Mouse (Mus musculus): Measurements from ENCODE around the gene Ankrd63. TPM values are rescaled to one million over a fixed set of nuclear protein-coding genes. Genes with fewer than 3 reads are reported as not detected.
A peak's percentile ranks its signal among the peaks of the same experiment; 100 is the strongest.

Gene Ankrd63
- polyA plus RNA-seq, 1 experiment from 2014 or later: not detected

- 28% methylated on average over 8 of the region's 8 CpGs for WGBS
- H3K36me3 ChIP-seq (ENCODE audit: control insufficient read depth, insufficient read depth, low read length): no peaks in the 10 kb centered on the region
- H3K27me3 ChIP-seq (replicated peaks; ENCODE audit: control insufficient read depth, insufficient read depth, low read length): peaks cover 3% of the 10 kb centered on the region
- no peak overlapping the region for H3K27ac ChIP-seq (ENCODE audit: low read depth, low read length)
- no peak overlapping the region for H3K9ac ChIP-seq (ENCODE audit: low read depth, low read length)
- DNase-seq (ENCODE audit: low spot score) (no peak), ATAC-seq (replicated peaks; ENCODE audit: low FRiP score) (no peak)
- H3K4me1 ChIP-seq (replicated peaks; ENCODE audit: control insufficient read depth, insufficient read depth, low read length): peaks cover 16% of the 10 kb centered on the region
- H3K4me3 ChIP-seq (ENCODE audit: low read depth, low read length): no peak overlapping the region
- H3K4me2 ChIP-seq: no peak overlapping the region
- no peaks in the 10 kb centered on the region for H3K9me3 ChIP-seq (ENCODE audit: control insufficient read depth, low read length)
Measured at GRCm38 (mm10) chr2:118729816-118730621, 26.3 kb upstream of the Ankrd63 start.

GRCm38 (mm10) chr2:118729194-118729593, 25.4 kb upstream of the Ankrd63 start:
- peaks cover 5% of the 10 kb centered on the region for H3K27me3 ChIP-seq (replicated peaks; ENCODE audit: control insufficient read depth, insufficient read depth, low read length)
- H3K4me3 ChIP-seq (ENCODE audit: low read depth, low read length): no peak overlapping the region
- no peaks in the 10 kb centered on the region for H3K36me3 ChIP-seq (ENCODE audit: control insufficient read depth, insufficient read depth, low read length)
- H3K4me1 ChIP-seq (replicated peaks; ENCODE audit: control insufficient read depth, insufficient read depth, low read length): peaks cover 19% of the 10 kb centered on the region
- no peak overlapping the region; the same call in 1 of the 2 replicates for H3K4me2 ChIP-seq
- no peaks in the 10 kb centered on the region for H3K9me3 ChIP-seq (ENCODE audit: control insufficient read depth, low read length)
- peak overlapping the region; percentile 56; the same call in 1 of the 2 replicates for H3K27ac ChIP-seq (ENCODE audit: low read depth, low read length)
- DNase-seq (ENCODE audit: low spot score) (no peak), ATAC-seq (replicated peaks; ENCODE audit: low FRiP score) (0 out of 2 replicates have a peak, but pooled peaks have one; percentile 17)
- 22% methylated on average over 4 of the region's 4 CpGs for WGBS
- H3K9ac ChIP-seq (ENCODE audit: low read depth, low read length): 0 out of 2 replicates have a peak overlapping the region, but pooled peaks have one; percentile 20

- H3K27ac ChIP-seq (ENCODE audit: low read depth, low read length): peak within 1 kb of the TSS; percentile 56; the same call in 1 of the 2 replicates
- peak within 1 kb of the TSS; percentile 30 for H3K4me3 ChIP-seq (ENCODE audit: low read depth, low read length)
- H3K9ac ChIP-seq (ENCODE audit: low read depth, low read length): peak within 1 kb of the TSS; percentile 20
- 6% methylated on average over 7 of the region's 7 CpGs for WGBS
- peaks cover 2% of the 10 kb centered on the region for H3K27me3 ChIP-seq (replicated peaks; ENCODE audit: control insufficient read depth, insufficient read depth, low read length)
- H3K36me3 ChIP-seq (ENCODE audit: control insufficient read depth, insufficient read depth, low read length): no peaks in the 10 kb centered on the region
- DNase-seq (ENCODE audit: low spot score): no peak
- no peaks in the 10 kb centered on the region for H3K9me3 ChIP-seq (ENCODE audit: control insufficient read depth, low read length)
- peak; percentile 32; the same call in 1 of the 2 replicates for ATAC-seq (replicated peaks; ENCODE audit: low FRiP score)
- peaks cover 21% of the 10 kb centered on the region for H3K4me1 ChIP-seq (replicated peaks; ENCODE audit: control insufficient read depth, insufficient read depth, low read length)
- peak within 1 kb of the TSS; percentile 42 for H3K4me2 ChIP-seq
Measured at GRCm38 (mm10) chr2:118728337-118728736, 24.6 kb upstream of the Ankrd63 start, which contains the start of gene Plcb2. TSS of gene Plcb2 (minus strand) at chr2:118728438.

- peak overlapping the region; percentile 42 for H3K4me2 ChIP-seq
- peaks cover 21% of the 10 kb centered on the region for H3K4me1 ChIP-seq (replicated peaks; ENCODE audit: control insufficient read depth, insufficient read depth, low read length)
- H3K36me3 ChIP-seq (ENCODE audit: control insufficient read depth, insufficient read depth, low read length): no peaks in the 10 kb centered on the region
- H3K4me3 ChIP-seq (ENCODE audit: low read depth, low read length): peak overlapping the region; percentile 30
- peak overlapping the region; percentile 53; the same call in 1 of the 2 replicates for H3K27ac ChIP-seq (ENCODE audit: low read depth, low read length)
- 6% methylated on average over 9 of the region's 9 CpGs for WGBS
- ATAC-seq (replicated peaks; ENCODE audit: low FRiP score) (no peak), DNase-seq (ENCODE audit: low spot score) (no peak)
- H3K27me3 ChIP-seq (replicated peaks; ENCODE audit: control insufficient read depth, insufficient read depth, low read length): peaks cover 2% of the 10 kb centered on the region
- H3K9ac ChIP-seq (ENCODE audit: low read depth, low read length): peak overlapping the region; percentile 13; the same call in 1 of the 2 replicates
- H3K9me3 ChIP-seq (ENCODE audit: control insufficient read depth, low read length): no peaks in the 10 kb centered on the region
Measured at GRCm38 (mm10) chr2:118727911-118728310, 24.1 kb upstream of the Ankrd63 start.

GRCm38 (mm10) chr2:118726873-118727272, 23.1 kb upstream of the Ankrd63 start:
- H3K36me3 ChIP-seq (ENCODE audit: control insufficient read depth, insufficient read depth, low read length): no peaks in the 10 kb centered on the region
- peaks cover 2% of the 10 kb centered on the region for H3K27me3 ChIP-seq (replicated peaks; ENCODE audit: control insufficient read depth, insufficient read depth, low read length)
- DNase-seq (ENCODE audit: low spot score) (no peak), ATAC-seq (replicated peaks; ENCODE audit: low FRiP score) (no peak)
- no peak overlapping the region for H3K9ac ChIP-seq (ENCODE audit: low read depth, low read length)
- no peak overlapping the region for H3K27ac ChIP-seq (ENCODE audit: low read depth, low read length)
- no peaks in the 10 kb centered on the region for H3K9me3 ChIP-seq (ENCODE audit: control insufficient read depth, low read length)
- H3K4me3 ChIP-seq (ENCODE audit: low read depth, low read length): peak overlapping the region; percentile 30; the same call in 1 of the 2 replicates
- 88% methylated on average over 2 of the region's 2 CpGs for WGBS
- peaks cover 24% of the 10 kb centered on the region for H3K4me1 ChIP-seq (replicated peaks; ENCODE audit: control insufficient read depth, insufficient read depth, low read length)
- peak overlapping the region; percentile 42 for H3K4me2 ChIP-seq

- Histone ChIP-seq H3K36me3 (ENCODE audit: control insufficient read depth, insufficient read depth, low read length) (no peaks in the 10 kb centered on the region), H3K4me3 (ENCODE audit: low read depth, low read length) (no peak overlapping the region), H3K4me1 (replicated peaks; ENCODE audit: control insufficient read depth, insufficient read depth, low read length) (peaks cover 24% of the 10 kb centered on the region), H3K4me2 (no peak overlapping the region), H3K9me3 (ENCODE audit: control insufficient read depth, low read length) (no peaks in the 10 kb centered on the region), H3K27ac (ENCODE audit: low read depth, low read length) (no peak overlapping the region), H3K27me3 (replicated peaks; ENCODE audit: control insufficient read depth, insufficient read depth, low read length) (peaks cover 2% of the 10 kb centered on the region), H3K9ac (ENCODE audit: low read depth, low read length) (no peak overlapping the region)
- WGBS: 81% methylated on average over 4 of the region's 4 CpGs
- DNase-seq (ENCODE audit: low spot score) (no peak), ATAC-seq (replicated peaks; ENCODE audit: low FRiP score) (no peak)
Measured at GRCm38 (mm10) chr2:118725511-118725910, 21.7 kb upstream of the Ankrd63 start.

GRCm38 (mm10) chr2:118723693-118724486, 20.1 kb upstream of the Ankrd63 start:
- Histone ChIP-seq H3K4me2 (0 out of 2 replicates have a peak overlapping the region, but pooled peaks have one; percentile 4), H3K4me3 (ENCODE audit: low read depth, low read length) (no peak overlapping the region), H3K9me3 (ENCODE audit: control insufficient read depth, low read length) (no peaks in the 10 kb centered on the region), H3K27ac (ENCODE audit: low read depth, low read length) (no peak overlapping the region), H3K27me3 (replicated peaks; ENCODE audit: control insufficient read depth, insufficient read depth, low read length) (peaks cover 2% of the 10 kb centered on the region), H3K4me1 (replicated peaks; ENCODE audit: control insufficient read depth, insufficient read depth, low read length) (peaks cover 18% of the 10 kb centered on the region), H3K36me3 (ENCODE audit: control insufficient read depth, insufficient read depth, low read length) (no peaks in the 10 kb centered on the region), H3K9ac (ENCODE audit: low read depth, low read length) (no peak overlapping the region)
- peak; percentile 71 for ATAC-seq (replicated peaks; ENCODE audit: low FRiP score)
- 47% methylated on average over 15 of the region's 15 CpGs for WGBS
- DNase-seq (ENCODE audit: low spot score): no peak

GRCm38 (mm10) chr2:118716677-118717076, 12.9 kb upstream of the Ankrd63 start:
- H3K4me1 ChIP-seq (replicated peaks; ENCODE audit: control insufficient read depth, insufficient read depth, low read length): 0 out of 2 replicates have a peak, but pooled peaks cover under 1% of the 10 kb centered on the region
- 76% methylated on average over 5 of the region's 5 CpGs for WGBS

More at GRCm38 (mm10) chr2:118716677-118717076, 12.9 kb upstream of the Ankrd63 start:
- peaks cover 8% of the 10 kb centered on the region for H3K27me3 ChIP-seq (replicated peaks; ENCODE audit: control insufficient read depth, insufficient read depth, low read length)
- H3K27ac ChIP-seq (ENCODE audit: low read depth, low read length): no peak overlapping the region
- ATAC-seq (replicated peaks; ENCODE audit: low FRiP score) (no peak), DNase-seq (ENCODE audit: low spot score) (no peak)
- no peak overlapping the region for H3K4me3 ChIP-seq (ENCODE audit: low read depth, low read length)
- H3K36me3 ChIP-seq (ENCODE audit: control insufficient read depth, insufficient read depth, low read length): no peaks in the 10 kb centered on the region
- H3K4me2 ChIP-seq: no peak overlapping the region
- no peaks in the 10 kb centered on the region for H3K9me3 ChIP-seq (ENCODE audit: control insufficient read depth, low read length)
- no peak overlapping the region for H3K9ac ChIP-seq (ENCODE audit: low read depth, low read length)
